Mouse (Mus musculus) kidney, postnatal 0 days (tissue): ENCODE data around the gene Gm28038. TPM values are rescaled to one million over a fixed set of nuclear protein-coding genes. Genes with fewer than 3 reads are reported as not detected.

Experiments
- ATAC-seq: fragments of 200-750 bp; cut with Nextera tagmentation; replicated peaks from 2 replicates; pipeline ENCODE4 v1.8.0; 2017; ENCODE audit warnings: low read depth, moderate number of reproducible peaks, moderate TSS enrichment, moderate library complexity; ENCODE audit not compliant: low FRiP score
- DNase-seq: peaks from one replicate; pipeline ENCODE4 v3.0.0-alpha.2; 2016; ENCODE audit warnings: low spot score
- H3K27ac ChIP-seq: fragments of 300-500 bp; sonication (generic); 2 replicates; pipeline ENCODE4 v1.5.1; 2014; ENCODE audit warnings: mild to moderate bottlenecking
- H3K27me3 ChIP-seq: fragments of 300-500 bp; sonication (generic); 2 replicates; pipeline ENCODE4 v1.6.1; 2014; ENCODE audit warnings: low read length, mixed read lengths; ENCODE audit not compliant: insufficient read depth
- H3K36me3 ChIP-seq: fragments of 300-500 bp; sonication (generic); 2 replicates; pipeline ENCODE4 v1.6.1; 2014; ENCODE audit warnings: low read length, mixed read lengths; ENCODE audit not compliant: insufficient read depth
- H3K4me1 ChIP-seq: fragments of 300-500 bp; sonication (generic); replicated peaks from 2 replicates; pipeline ENCODE4 v1.6.1; 2014; ENCODE audit warnings: antibody characterized with exemption, low read length, mixed read lengths; ENCODE audit not compliant: insufficient read depth
- H3K4me2 ChIP-seq: fragments of 300-500 bp; sonication (generic); 2 replicates; pipeline ENCODE4 v1.6.1; 2014; ENCODE audit warnings: mild to moderate bottlenecking, low read length, moderate library complexity, mixed read lengths
- H3K4me3 ChIP-seq: fragments of 300-500 bp; sonication (generic); replicated peaks from 2 replicates; pipeline ENCODE4 v1.5.1; 2014; ENCODE audit warnings: low read depth, low read length
- H3K9ac ChIP-seq: fragments of 300-500 bp; sonication (generic); 2 replicates; pipeline ENCODE4 v1.6.1; 2014; ENCODE audit warnings: low read depth, low read length
- H3K9me3 ChIP-seq: fragments of 300-500 bp; sonication (generic); replicated peaks from 2 replicates; pipeline ENCODE4 v1.6.1; 2016; ENCODE audit warnings: low read length, inconsistent platforms, mixed read lengths
- CTCF ChIP-seq: IDR thresholded peaks from 2 replicates; pipeline ENCODE4 v1.5.1; 2016; ENCODE audit warnings: antibody characterized with exemption, low read depth, mild to moderate bottlenecking, moderate library complexity
- WGBS: fragments of 180-500 bp; shearing (Covaris S2); extraction: QIAGEN DNeasy Blood & Tissue Kit; methylation state at CpG from one replicate; pipeline ENCODE4 v1.1.7; 2014; 5-methylcytosine and 5-hydroxymethylcytosine counted together
- polyA plus RNA-seq: library from polyadenylated mRNA; unstranded; fragments of >200 nt; fragmentation: Nextera tagmentation; extraction: Ambion mirVana; gene quantifications from 2 replicates; pipeline ENCODE4 v1.2.1, GENCODE M21; 2015

The Gm28038 gene
- polyA plus RNA-seq, 1 experiment from 2014 or later = not detected

- H3K4me1 ChIP-seq = no peaks in the 10 kb centered on the region
- no peaks in the 10 kb centered on the region for H3K9me3 ChIP-seq
- H3K27me3 ChIP-seq = no peaks in the 10 kb centered on the region
- 83% methylated on average over 3 of the region's 3 CpGs for WGBS
- TF ChIP-seq CTCF = peak; percentile 54; the same call in 1 of the 2 replicates
- no peak overlapping the region for H3K4me2 ChIP-seq
- H3K9ac ChIP-seq = no peak overlapping the region
- no peak overlapping the region for H3K4me3 ChIP-seq
- peaks cover 37% of the 10 kb centered on the region for H3K36me3 ChIP-seq
- H3K27ac ChIP-seq = no peak overlapping the region
- DNase-seq (peak; percentile 15), ATAC-seq (no peak)
Observed at GRCm38 (mm10) chr2:30299525-30299924, 18.7 kb downstream of the Gm28038 start.

GRCm38 (mm10) chr2:30299966-30300365 lies 19.1 kb downstream of the Gm28038 start:
- no peak overlapping the region for H3K4me3 ChIP-seq
- H3K27ac ChIP-seq = no peak overlapping the region
- WGBS = 88% methylated on average over 5 of the region's 5 CpGs
- peaks cover 42% of the 10 kb centered on the region for H3K36me3 ChIP-seq
- H3K9ac ChIP-seq = no peak overlapping the region
- no peaks in the 10 kb centered on the region for H3K27me3 ChIP-seq
- DNase-seq = no peak
- H3K4me1 ChIP-seq = no peaks in the 10 kb centered on the region
- TF ChIP-seq CTCF = no peak
- H3K4me2 ChIP-seq = no peak overlapping the region
- ATAC-seq = no peak
- no peaks in the 10 kb centered on the region for H3K9me3 ChIP-seq

- Histone ChIP-seq H3K27me3 (no peaks in the 10 kb centered on the region), H3K9me3 (no peaks in the 10 kb centered on the region), H3K4me3 (no peak overlapping the region), H3K36me3 (peaks cover 71% of the 10 kb centered on the region), H3K4me2 (no peak overlapping the region), H3K27ac (no peak overlapping the region), H3K9ac (no peak overlapping the region), H3K4me1 (no peaks in the 10 kb centered on the region)
- WGBS = 92% methylated on average over 7 of the region's 7 CpGs
- ATAC-seq (no peak), DNase-seq (no peak)
- TF ChIP-seq CTCF = no peak
Observed at GRCm38 (mm10) chr2:30306087-30306486, 25.2 kb downstream of the Gm28038 start.

- H3K27me3 ChIP-seq = no peaks in the 10 kb centered on the region
- no peak overlapping the region for H3K4me3 ChIP-seq
- H3K36me3 ChIP-seq = peaks cover 64% of the 10 kb centered on the region
- ATAC-seq (no peak), DNase-seq (no peak)
- TF ChIP-seq CTCF = no peak
- H3K4me1 ChIP-seq = no peaks in the 10 kb centered on the region
- no peak overlapping the region for H3K4me2 ChIP-seq
- WGBS = 90% methylated on average over 3 of the region's 3 CpGs
- H3K9me3 ChIP-seq = no peaks in the 10 kb centered on the region
- H3K9ac ChIP-seq = no peak overlapping the region
- no peak overlapping the region for H3K27ac ChIP-seq
Observed at GRCm38 (mm10) chr2:30309351-30309750, 28.5 kb downstream of the Gm28038 start.

- Histone ChIP-seq H3K27me3 (no peaks in the 10 kb centered on the region), H3K9me3 (no peaks in the 10 kb centered on the region), H3K4me2 (no peak overlapping the region), H3K36me3 (peaks cover 70% of the 10 kb centered on the region), H3K4me3 (no peak overlapping the region), H3K9ac (no peak overlapping the region), H3K27ac (no peak overlapping the region), H3K4me1 (no peaks in the 10 kb centered on the region)
- WGBS = 86% methylated on average over 2 of the region's 2 CpGs
- no peak for TF ChIP-seq CTCF
- no peak for DNase-seq
- no peak for ATAC-seq
Observed at GRCm38 (mm10) chr2:30311481-30311880, 30.6 kb downstream of the Gm28038 start.

GRCm38 (mm10) chr2:30316136-30316535 lies 35.3 kb downstream of the Gm28038 start:
- DNase-seq (peak; percentile 8), ATAC-seq (no peak)
- Histone ChIP-seq H3K36me3 (peaks cover 58% of the 10 kb centered on the region), H3K4me3 (no peak overlapping the region), H3K27ac (no peak overlapping the region), H3K4me1 (no peaks in the 10 kb centered on the region), H3K4me2 (no peak overlapping the region), H3K9me3 (no peaks in the 10 kb centered on the region), H3K27me3 (no peaks in the 10 kb centered on the region), H3K9ac (no peak overlapping the region)
- 93% methylated on average over 4 of the region's 4 CpGs for WGBS
- TF ChIP-seq CTCF = peak; percentile 16; the same call in 1 of the 2 replicates

- peaks cover 59% of the 10 kb centered on the region for H3K36me3 ChIP-seq
- no peaks in the 10 kb centered on the region for H3K4me1 ChIP-seq
- H3K4me2 ChIP-seq = no peak overlapping the region
- no peak overlapping the region for H3K4me3 ChIP-seq
- no peak for ATAC-seq
- 87% methylated on average over 5 of the region's 5 CpGs for WGBS
- H3K9ac ChIP-seq = no peak overlapping the region
- H3K27ac ChIP-seq = no peak overlapping the region
- H3K9me3 ChIP-seq = no peaks in the 10 kb centered on the region
- TF ChIP-seq CTCF = no peak
- no peak for DNase-seq
- H3K27me3 ChIP-seq = no peaks in the 10 kb centered on the region
Observed at GRCm38 (mm10) chr2:30316955-30317354, 36.1 kb downstream of the Gm28038 start.
